Mouse (Mus musculus) heart, embryonic 12.5 days (tissue): Measurements from ENCODE around the gene Smtn. TPM values are rescaled to one million over a fixed set of nuclear protein-coding genes. Genes with fewer than 3 reads are reported as not detected.

Experiments
- ATAC-seq: fragments of 200-750 bp; cut with Nextera tagmentation; 2 replicates; pipeline ENCODE4 v1.8.0; 2017; ENCODE audit warnings: moderate TSS enrichment, moderate library complexity; ENCODE audit not compliant: insufficient number of reproducible peaks, low FRiP score
- H3K27ac ChIP-seq: fragments of 300-500 bp; sonication (generic); 2 replicates; pipeline ENCODE4 v1.5.1; 2016; ENCODE audit warnings: mild to moderate bottlenecking, moderate library complexity; ENCODE audit not compliant: poor library complexity, severe bottlenecking
- H3K27me3 ChIP-seq: fragments of 300-500 bp; sonication (generic); replicated peaks from 2 replicates; pipeline ENCODE4 v1.6.1; 2016; ENCODE audit warnings: mild to moderate bottlenecking, moderate library complexity
- H3K36me3 ChIP-seq: fragments of 300-500 bp; sonication (generic); 2 replicates; pipeline ENCODE4 v1.6.1; 2016; ENCODE audit warnings: mild to moderate bottlenecking, moderate library complexity
- H3K4me1 ChIP-seq: fragments of 300-500 bp; sonication (generic); replicated peaks from 2 replicates; pipeline ENCODE4 v1.6.1; 2016; ENCODE audit warnings: mild to moderate bottlenecking
- H3K4me2 ChIP-seq: fragments of 300-500 bp; sonication (generic); 2 replicates; pipeline ENCODE4 v1.6.1; 2016; ENCODE audit warnings: mild to moderate bottlenecking, moderate library complexity
- H3K4me3 ChIP-seq: fragments of 300-500 bp; sonication (generic); 2 replicates; pipeline ENCODE4 v1.5.1; 2016; ENCODE audit warnings: mild to moderate bottlenecking
- H3K9ac ChIP-seq: fragments of 300-500 bp; sonication (generic); 2 replicates; pipeline ENCODE4 v1.6.1; 2016; ENCODE audit warnings: mild to moderate bottlenecking, moderate library complexity
- H3K9me3 ChIP-seq: fragments of 300-500 bp; sonication (generic); replicated peaks from 2 replicates; pipeline ENCODE4 v1.6.1; 2016; ENCODE audit warnings: mild to moderate bottlenecking, moderate library complexity
- WGBS: fragments of 180-500 bp; shearing (Covaris S2); methylation state at CpG from one replicate; pipeline ENCODE4 v1.1.7; 2016; 5-methylcytosine and 5-hydroxymethylcytosine counted together
- polyA plus RNA-seq: library from polyadenylated mRNA; unstranded; fragments of >200 nt; fragmentation: Nextera tagmentation; extraction: Ambion mirVana; gene quantifications from 2 replicates; pipeline ENCODE4 v1.2.1, GENCODE M21; 2016

The Smtn gene
- polyA plus RNA-seq, 1 experiment from 2014 or later, result 94.7 TPM

GRCm38 (mm10) chr11:3486349-3486748, 54.1 kb downstream of the Smtn start:
- H3K27me3 ChIP-seq, result no peaks in the 10 kb centered on the region
- no peak overlapping the region for H3K27ac ChIP-seq
- H3K4me2 ChIP-seq, result no peak overlapping the region
- no peak overlapping the region for H3K4me3 ChIP-seq
- no peak for ATAC-seq
- H3K9ac ChIP-seq, result no peak overlapping the region
- no peaks in the 10 kb centered on the region for H3K36me3 ChIP-seq
- 68% methylated on average over 7 of the region's 7 CpGs for WGBS
- H3K4me1 ChIP-seq, result no peaks in the 10 kb centered on the region
- H3K9me3 ChIP-seq, result no peaks in the 10 kb centered on the region

- whole genome bisulfite sequencing, result 55% methylated on average over 11 of the region's 11 CpGs
- no peak for ATAC-seq
- Histone ChIP-seq H3K9me3 (no peaks in the 10 kb centered on the region), H3K36me3 (no peaks in the 10 kb centered on the region), H3K4me3 (no peak overlapping the region), H3K4me2 (no peak overlapping the region), H3K27me3 (no peaks in the 10 kb centered on the region), H3K9ac (no peak overlapping the region), H3K4me1 (no peaks in the 10 kb centered on the region), H3K27ac (no peak overlapping the region)
These were observed 56.3 kb downstream of the Smtn start for GRCm38 (mm10) chr11:3483980-3484642.

GRCm38 (mm10) chr11:3475489-3475888, 64.9 kb downstream of the Smtn start:
- no peak for ATAC-seq
- Histone ChIP-seq H3K4me2 (no peak overlapping the region), H3K4me1 (no peaks in the 10 kb centered on the region; the same call in 1 of the 2 replicates), H3K36me3 (no peaks in the 10 kb centered on the region), H3K9ac (no peak overlapping the region), H3K27ac (no peak overlapping the region), H3K27me3 (0 out of 2 replicates have a peak, but pooled peaks cover 6% of the 10 kb centered on the region), H3K4me3 (no peak overlapping the region), H3K9me3 (no peaks in the 10 kb centered on the region; the same call in 1 of the 2 replicates)

GRCm38 (mm10) chr11:3474480-3475115, 65.8 kb downstream of the Smtn start:
- H3K27me3 ChIP-seq, result 0 out of 2 replicates have a peak, but pooled peaks cover 6% of the 10 kb centered on the region
- no peak overlapping the region for H3K4me3 ChIP-seq
- H3K36me3 ChIP-seq, result no peaks in the 10 kb centered on the region
- no peak overlapping the region for H3K27ac ChIP-seq
- peaks cover under 1% of the 10 kb centered on the region; the same call in 1 of the 2 replicates for H3K4me1 ChIP-seq
- H3K9ac ChIP-seq, result no peak overlapping the region
- no peaks in the 10 kb centered on the region; the same call in 1 of the 2 replicates for H3K9me3 ChIP-seq
- WGBS, result 88% methylated on average over 7 of the region's 7 CpGs
- ATAC-seq, result no peak
- no peak overlapping the region for H3K4me2 ChIP-seq

- Histone ChIP-seq H3K4me1 (peaks cover 4% of the 10 kb centered on the region; the same call in 1 of the 2 replicates), H3K4me2 (no peak overlapping the region), H3K36me3 (no peaks in the 10 kb centered on the region), H3K27me3 (0 out of 2 replicates have a peak, but pooled peaks cover 6% of the 10 kb centered on the region), H3K27ac (no peak overlapping the region), H3K9ac (no peak overlapping the region), H3K9me3 (no peaks in the 10 kb centered on the region; the same call in 1 of the 2 replicates), H3K4me3 (no peak overlapping the region)
- peak; percentile 66; the same call in 1 of the 2 replicates for ATAC-seq
- 15% methylated on average over 1 of the region's 1 CpGs for whole genome bisulfite sequencing
These were observed 67.9 kb downstream of the Smtn start for GRCm38 (mm10) chr11:3472484-3472883.

GRCm38 (mm10) chr11:3471448-3471850, 69.0 kb downstream of the Smtn start:
- no peaks in the 10 kb centered on the region; the same call in 1 of the 2 replicates for H3K9me3 ChIP-seq
- peaks cover 4% of the 10 kb centered on the region; the same call in 1 of the 2 replicates for H3K4me1 ChIP-seq
- no peak for ATAC-seq
- H3K9ac ChIP-seq, result 0 out of 2 replicates have a peak overlapping the region, but pooled peaks have one; percentile 30
- 0 out of 2 replicates have a peak, but pooled peaks cover 6% of the 10 kb centered on the region for H3K27me3 ChIP-seq
- WGBS, result 24% methylated on average over 11 of the region's 11 CpGs
- no peak overlapping the region for H3K4me3 ChIP-seq
- H3K36me3 ChIP-seq, result no peaks in the 10 kb centered on the region
- no peak overlapping the region for H3K27ac ChIP-seq
- no peak overlapping the region for H3K4me2 ChIP-seq

Other genes starting within 250 kb of the Smtn start
- gene Pik3ip1, start 210.2 kb downstream of the Smtn start, polyA plus RNA-seq, result 20.2 and 21.3 TPM in 2 replicates
- gene Limk2, start 131.4 kb downstream of the Smtn start, polyA plus RNA-seq, result 73.2 and 74.6 TPM in 2 replicates
- gene Rnf185, start 88.2 kb downstream of the Smtn start, polyA plus RNA-seq, result 26.3 and 26.5 TPM in 2 replicates
- 0.26 and 0.30 TPM in 2 replicates for gene Pla2g3, start 52.3 kb downstream of the Smtn start, polyA plus RNA-seq
- 11.4 and 11.5 TPM in 2 replicates for gene Inpp5j, start 35.8 kb downstream of the Smtn start, polyA plus RNA-seq
- gene Selenom, start 25.9 kb downstream of the Smtn start, polyA plus RNA-seq, result 125 and 129 TPM in 2 replicates
- 33.3 TPM in 2 replicates for gene Morc2a, start 108.6 kb upstream of the Smtn start, polyA plus RNA-seq